Mouse (Mus musculus) thymus, postnatal 14 days (tissue): ENCODE measurements around the gene Gorasp2.
A peak's percentile ranks its signal among the peaks of the same experiment; 100 is the strongest.

ENCODE experiments used
- DNase-seq: peaks from one replicate; pipeline ENCODE4 v3.0.0; 2021

The Gorasp2 gene

GRCm38 (mm10) chr2:70661715-70662495 is 529 bp downstream of the Gorasp2 start, which contains the start of gene Gm26558:
Gene Gm26558 (minus strand): TSS chr2:70662108.
- no peak for DNase-seq

- peak; percentile 48 for DNase-seq
Observed at GRCm38 (mm10) chr2:70663764-70664163, 2.4 kb downstream of the Gorasp2 start.

GRCm38 (mm10) chr2:70667016-70667415 is 5.6 kb downstream of the Gorasp2 start:
- no peak for DNase-seq

GRCm38 (mm10) chr2:70669241-70669640 is 7.9 kb downstream of the Gorasp2 start:
- DNase-seq: no peak

GRCm38 (mm10) chr2:70669896-70670295 is 8.5 kb downstream of the Gorasp2 start:
- no peak for DNase-seq

GRCm38 (mm10) chr2:70672476-70672875 is 11.1 kb downstream of the Gorasp2 start:
- DNase-seq: no peak

- no peak for DNase-seq
Observed at GRCm38 (mm10) chr2:70673445-70674126, 12.2 kb downstream of the Gorasp2 start.

GRCm38 (mm10) chr2:70682324-70682723 is 20.9 kb downstream of the Gorasp2 start:
- no peak for DNase-seq

- DNase-seq: no peak
Observed at GRCm38 (mm10) chr2:70688454-70689078, 27.2 kb downstream of the Gorasp2 start.

GRCm38 (mm10) chr2:70690195-70690594 is 28.8 kb downstream of the Gorasp2 start:
- DNase-seq: no peak

GRCm38 (mm10) chr2:70695712-70696111 is 34.3 kb downstream of the Gorasp2 start:
- no peak for DNase-seq

- DNase-seq: no peak
Observed at GRCm38 (mm10) chr2:70700851-70701250, 39.5 kb downstream of the Gorasp2 start.

- DNase-seq: peak; percentile 76
Observed at GRCm38 (mm10) chr2:70701571-70701970, 40.2 kb downstream of the Gorasp2 start.

GRCm38 (mm10) chr2:70702403-70702802 is 41.0 kb downstream of the Gorasp2 start:
- no peak for DNase-seq

- no peak for DNase-seq
Observed at GRCm38 (mm10) chr2:70708986-70709730, 47.8 kb downstream of the Gorasp2 start.

GRCm38 (mm10) chr2:70710236-70710635 is 48.9 kb downstream of the Gorasp2 start:
- no peak for DNase-seq

GRCm38 (mm10) chr2:70710878-70711277 is 49.5 kb downstream of the Gorasp2 start:
- no peak for DNase-seq

GRCm38 (mm10) chr2:70723610-70724243 is 62.4 kb downstream of the Gorasp2 start:
- DNase-seq: no peak

- DNase-seq: no peak
Observed at GRCm38 (mm10) chr2:70727089-70727488, 65.7 kb downstream of the Gorasp2 start.

- no peak for DNase-seq
Observed at GRCm38 (mm10) chr2:70735534-70735933, 74.2 kb downstream of the Gorasp2 start.

- no peak for DNase-seq
Observed at GRCm38 (mm10) chr2:70736008-70736407, 74.6 kb downstream of the Gorasp2 start.

- DNase-seq: no peak
Observed at GRCm38 (mm10) chr2:70741901-70742300, 80.5 kb downstream of the Gorasp2 start.

GRCm38 (mm10) chr2:70742588-70742987 is 81.2 kb downstream of the Gorasp2 start:
- DNase-seq: no peak
